Mouse (Mus musculus): Measurements from ENCODE around the gene Naa50. TPM values are rescaled to one million over a fixed set of nuclear protein-coding genes. Genes with fewer than 3 reads are reported as not detected.

Gene Naa50
- 92.4 and 97.7 TPM in 2 replicates for polyA plus RNA-seq (2014; fragmentation: Nextera tagmentation; extraction: Ambion mirVana)

DNA sequence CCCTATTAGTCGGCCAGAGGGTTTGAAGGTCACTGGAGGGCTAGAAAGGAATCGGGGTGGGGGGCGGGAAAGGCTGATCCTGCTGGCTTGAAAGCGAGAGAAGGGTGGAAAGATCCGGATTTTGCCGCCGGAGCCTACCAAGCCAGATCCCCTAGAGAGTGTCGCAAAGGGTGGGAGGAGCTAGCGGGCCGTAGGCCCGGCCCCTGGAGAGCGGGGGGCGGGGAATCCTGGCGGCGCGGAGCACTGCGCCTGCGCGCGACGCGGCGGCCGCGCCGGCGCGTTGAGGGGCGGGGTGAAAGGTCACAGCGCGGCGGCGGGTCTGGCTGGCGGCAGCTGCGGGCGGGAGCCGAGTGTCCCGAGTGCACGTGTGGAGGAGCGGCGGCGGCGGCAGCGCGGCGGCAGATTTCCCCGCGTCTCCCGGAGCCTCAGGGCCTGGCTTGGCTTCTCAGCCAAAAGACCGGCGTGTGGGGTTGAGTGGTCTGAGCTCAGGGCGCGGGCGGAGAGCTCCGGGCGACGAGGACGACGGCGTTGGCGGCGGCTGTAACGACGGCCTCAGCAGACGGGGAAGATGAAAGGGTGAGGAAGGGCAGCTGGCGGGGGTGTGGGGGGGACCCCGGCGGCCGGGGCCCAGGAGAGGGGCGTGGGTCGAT, at the start of gene Naa50, which contains the start of gene Atp6v1a:
Gene Naa50 (plus strand): TSS at position 295 of the 650 bp plus-strand sequence.
Gene Atp6v1a (minus strand): TSS at position 170 of the 650 bp plus-strand sequence.
- peak; percentile 95 for DNase-seq (ENCODE audit: low spot score)
- Histone ChIP-seq H3K27ac (replicated peaks; ENCODE audit: low read depth, low read length) (peak within 1 kb of the TSS; percentile 76), H3K9ac (replicated peaks; ENCODE audit: low read length) (peak within 1 kb of the TSS; percentile 88), H3K4me1 (ENCODE audit: control insufficient read depth, insufficient read depth, low read length) (no peaks in the 10 kb centered on the region), H3K36me3 (replicated peaks; ENCODE audit: control insufficient read depth, insufficient read depth, low read depth, low read length) (no peaks in the 10 kb centered on the region), H3K4me2 (ENCODE audit: low read depth, low read length) (peak within 1 kb of the TSS; percentile 74), H3K27me3 (ENCODE audit: control insufficient read depth, insufficient read depth, low read length) (no peaks in the 10 kb centered on the region), H3K9me3 (replicated peaks; ENCODE audit: control insufficient read depth, low read length) (no peaks in the 10 kb centered on the region), H3K4me3 (ENCODE audit: low read depth, low read length) (peak within 1 kb of the TSS; percentile 96)
- peak; percentile 88 for ATAC-seq (replicated peaks; ENCODE audit: insufficient number of reproducible peaks, low FRiP score, low TSS enrichment, low read depth)
- under 1% methylated on average over 62 of the region's 71 CpGs for WGBS

- H3K27me3 ChIP-seq (ENCODE audit: control insufficient read depth, insufficient read depth, low read length): no peaks in the 10 kb centered on the region
- no peak for DNase-seq (ENCODE audit: low spot score)
- H3K4me1 ChIP-seq (ENCODE audit: control insufficient read depth, insufficient read depth, low read length): no peaks in the 10 kb centered on the region
- H3K4me3 ChIP-seq (ENCODE audit: low read depth, low read length): no peak overlapping the region
- H3K4me2 ChIP-seq (ENCODE audit: low read depth, low read length): no peak overlapping the region
- no peak for ATAC-seq (replicated peaks; ENCODE audit: insufficient number of reproducible peaks, low FRiP score, low TSS enrichment, low read depth)
- H3K9me3 ChIP-seq (replicated peaks; ENCODE audit: control insufficient read depth, low read length): no peaks in the 10 kb centered on the region
- peaks cover 7% of the 10 kb centered on the region for H3K36me3 ChIP-seq (replicated peaks; ENCODE audit: control insufficient read depth, insufficient read depth, low read depth, low read length)
- no peak overlapping the region for H3K9ac ChIP-seq (replicated peaks; ENCODE audit: low read length)
- H3K27ac ChIP-seq (replicated peaks; ENCODE audit: low read depth, low read length): no peak overlapping the region
- 89% methylated on average over 7 of the region's 7 CpGs for WGBS
Observed at GRCm38 (mm10) chr16:44099377-44099776, 40.3 kb upstream of the Naa50 start.

DNA sequence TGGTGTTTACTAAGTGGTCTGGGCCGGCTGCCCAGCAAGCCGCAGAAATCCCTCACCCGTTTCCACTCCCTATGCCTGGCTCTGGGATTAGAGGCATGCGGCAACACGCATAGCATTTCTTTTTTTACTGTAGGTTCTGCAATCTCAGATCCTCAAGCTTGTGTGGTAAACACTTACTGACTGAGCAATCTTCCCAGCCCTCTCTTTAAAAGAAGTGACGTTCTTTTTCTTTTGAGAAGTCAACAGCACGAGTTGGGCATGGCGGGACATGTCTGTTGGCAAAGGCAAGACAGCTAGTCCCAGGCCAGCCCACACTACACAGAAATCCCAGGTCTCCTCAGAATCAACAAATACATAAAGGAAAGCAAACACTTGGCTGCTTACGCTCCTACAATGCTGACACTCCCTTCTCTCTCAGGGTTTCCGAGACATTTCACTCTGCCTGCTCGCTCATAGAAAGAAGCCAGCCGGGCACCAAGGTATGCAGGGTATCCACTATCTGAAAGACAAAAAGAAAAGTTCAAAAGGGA, 38.4 kb upstream of the Naa50 start:
- Histone ChIP-seq H3K9ac (replicated peaks; ENCODE audit: low read length) (no peak overlapping the region), H3K36me3 (replicated peaks; ENCODE audit: control insufficient read depth, insufficient read depth, low read depth, low read length) (peaks cover 7% of the 10 kb centered on the region), H3K4me3 (ENCODE audit: low read depth, low read length) (no peak overlapping the region), H3K27me3 (ENCODE audit: control insufficient read depth, insufficient read depth, low read length) (no peaks in the 10 kb centered on the region), H3K4me2 (ENCODE audit: low read depth, low read length) (no peak overlapping the region), H3K4me1 (ENCODE audit: control insufficient read depth, insufficient read depth, low read length) (no peaks in the 10 kb centered on the region), H3K27ac (replicated peaks; ENCODE audit: low read depth, low read length) (no peak overlapping the region), H3K9me3 (replicated peaks; ENCODE audit: control insufficient read depth, low read length) (no peaks in the 10 kb centered on the region)
- 92% methylated on average over 12 of the region's 12 CpGs for whole genome bisulfite sequencing
- ATAC-seq (replicated peaks; ENCODE audit: insufficient number of reproducible peaks, low FRiP score, low TSS enrichment, low read depth) (no peak), DNase-seq (ENCODE audit: low spot score) (no peak)

DNA sequence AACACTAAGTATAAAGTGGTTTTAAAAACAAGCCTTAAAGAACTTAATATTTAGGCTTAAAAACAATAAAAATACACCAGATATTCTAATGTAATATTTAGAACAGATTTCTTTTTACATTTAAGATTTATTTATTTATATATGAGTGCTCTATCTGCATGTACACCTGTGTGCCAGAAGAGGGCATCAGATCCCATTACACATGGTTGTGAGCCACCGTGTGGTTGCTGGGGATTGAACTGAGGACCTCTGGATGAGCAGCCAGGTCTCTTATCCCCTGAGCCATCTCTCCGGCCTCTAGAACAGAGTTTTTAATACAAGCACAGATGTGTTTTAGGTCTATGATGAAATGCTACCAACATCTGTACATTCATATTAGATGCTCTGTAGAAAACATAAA, 36.7 kb upstream of the Naa50 start:
- no peaks in the 10 kb centered on the region for H3K9me3 ChIP-seq (replicated peaks; ENCODE audit: control insufficient read depth, low read length)
- peaks cover 5% of the 10 kb centered on the region for H3K36me3 ChIP-seq (replicated peaks; ENCODE audit: control insufficient read depth, insufficient read depth, low read depth, low read length)
- WGBS: 94% methylated on average over 2 of the region's 2 CpGs
- no peak overlapping the region for H3K9ac ChIP-seq (replicated peaks; ENCODE audit: low read length)
- no peak overlapping the region for H3K27ac ChIP-seq (replicated peaks; ENCODE audit: low read depth, low read length)
- no peak for ATAC-seq (replicated peaks; ENCODE audit: insufficient number of reproducible peaks, low FRiP score, low TSS enrichment, low read depth)
- H3K4me3 ChIP-seq (ENCODE audit: low read depth, low read length): no peak overlapping the region
- no peak overlapping the region for H3K4me2 ChIP-seq (ENCODE audit: low read depth, low read length)
- no peaks in the 10 kb centered on the region for H3K27me3 ChIP-seq (ENCODE audit: control insufficient read depth, insufficient read depth, low read length)
- no peaks in the 10 kb centered on the region for H3K4me1 ChIP-seq (ENCODE audit: control insufficient read depth, insufficient read depth, low read length)
- DNase-seq (ENCODE audit: low spot score): no peak

GRCm38 (mm10) chr16:44103806-44104766, 35.5 kb upstream of the Naa50 start:
- Histone ChIP-seq H3K4me2 (ENCODE audit: low read depth, low read length) (no peak overlapping the region), H3K36me3 (replicated peaks; ENCODE audit: control insufficient read depth, insufficient read depth, low read depth, low read length) (peaks cover 1% of the 10 kb centered on the region), H3K4me3 (ENCODE audit: low read depth, low read length) (no peak overlapping the region), H3K9ac (replicated peaks; ENCODE audit: low read length) (no peak overlapping the region), H3K27me3 (ENCODE audit: control insufficient read depth, insufficient read depth, low read length) (no peaks in the 10 kb centered on the region), H3K27ac (replicated peaks; ENCODE audit: low read depth, low read length) (no peak overlapping the region), H3K4me1 (ENCODE audit: control insufficient read depth, insufficient read depth, low read length) (no peaks in the 10 kb centered on the region), H3K9me3 (replicated peaks; ENCODE audit: control insufficient read depth, low read length) (no peaks in the 10 kb centered on the region)
- DNase-seq (ENCODE audit: low spot score): no peak
- ATAC-seq (replicated peaks; ENCODE audit: insufficient number of reproducible peaks, low FRiP score, low TSS enrichment, low read depth): no peak
- 88% methylated on average over 18 of the region's 18 CpGs for WGBS

DNA sequence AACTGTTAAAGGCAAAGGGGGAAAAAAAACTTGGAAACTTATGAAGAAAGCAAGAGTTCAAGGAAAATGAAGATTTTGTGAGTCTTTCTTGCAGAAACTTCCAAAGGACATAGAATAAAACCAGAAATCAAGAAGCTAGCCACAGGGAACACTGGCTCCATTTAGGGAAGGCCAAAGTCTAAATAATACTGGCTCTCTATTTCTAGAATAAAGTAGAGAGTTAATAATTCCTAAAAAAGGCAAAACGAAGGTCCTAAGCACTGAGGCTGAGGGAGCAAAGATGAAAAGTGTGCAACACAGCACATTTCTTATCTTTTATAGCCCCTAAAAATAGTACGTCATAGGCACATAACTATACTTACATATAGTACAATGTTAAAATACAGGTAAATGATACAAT, 34.4 kb upstream of the Naa50 start:
- 95% methylated on average over 2 of the region's 2 CpGs for WGBS
- DNase-seq (ENCODE audit: low spot score): no peak
- Histone ChIP-seq H3K9ac (replicated peaks; ENCODE audit: low read length) (no peak overlapping the region), H3K4me1 (ENCODE audit: control insufficient read depth, insufficient read depth, low read length) (no peaks in the 10 kb centered on the region), H3K27ac (replicated peaks; ENCODE audit: low read depth, low read length) (no peak overlapping the region), H3K9me3 (replicated peaks; ENCODE audit: control insufficient read depth, low read length) (no peaks in the 10 kb centered on the region), H3K36me3 (replicated peaks; ENCODE audit: control insufficient read depth, insufficient read depth, low read depth, low read length) (peaks cover 4% of the 10 kb centered on the region), H3K4me2 (ENCODE audit: low read depth, low read length) (no peak overlapping the region), H3K4me3 (ENCODE audit: low read depth, low read length) (no peak overlapping the region), H3K27me3 (ENCODE audit: control insufficient read depth, insufficient read depth, low read length) (no peaks in the 10 kb centered on the region)
- ATAC-seq (replicated peaks; ENCODE audit: insufficient number of reproducible peaks, low FRiP score, low TSS enrichment, low read depth): no peak

- no peak overlapping the region for H3K4me2 ChIP-seq (ENCODE audit: low read depth, low read length)
- H3K36me3 ChIP-seq (replicated peaks; ENCODE audit: control insufficient read depth, insufficient read depth, low read depth, low read length): peaks cover 4% of the 10 kb centered on the region
- H3K4me1 ChIP-seq (ENCODE audit: control insufficient read depth, insufficient read depth, low read length): no peaks in the 10 kb centered on the region
- 84% methylated on average over 4 of the region's 4 CpGs for WGBS
- H3K27ac ChIP-seq (replicated peaks; ENCODE audit: low read depth, low read length): no peak overlapping the region
- no peak overlapping the region for H3K9ac ChIP-seq (replicated peaks; ENCODE audit: low read length)
- H3K27me3 ChIP-seq (ENCODE audit: control insufficient read depth, insufficient read depth, low read length): no peaks in the 10 kb centered on the region
- DNase-seq (ENCODE audit: low spot score) (no peak), ATAC-seq (replicated peaks; ENCODE audit: insufficient number of reproducible peaks, low FRiP score, low TSS enrichment, low read depth) (no peak)
- no peaks in the 10 kb centered on the region for H3K9me3 ChIP-seq (replicated peaks; ENCODE audit: control insufficient read depth, low read length)
- H3K4me3 ChIP-seq (ENCODE audit: low read depth, low read length): no peak overlapping the region
Observed at GRCm38 (mm10) chr16:44109002-44109401, 30.6 kb upstream of the Naa50 start.

Data from embryonic facial prominence, embryonic 11.5 days (tissue).